Mouse (Mus musculus): ENCODE data around the gene Nek1. TPM values are rescaled to one million over a fixed set of nuclear protein-coding genes. Genes with fewer than 3 reads are reported as not detected.

Nek1 gene
- polyA plus RNA-seq, 1 experiment = 11.0 TPM

DNA sequence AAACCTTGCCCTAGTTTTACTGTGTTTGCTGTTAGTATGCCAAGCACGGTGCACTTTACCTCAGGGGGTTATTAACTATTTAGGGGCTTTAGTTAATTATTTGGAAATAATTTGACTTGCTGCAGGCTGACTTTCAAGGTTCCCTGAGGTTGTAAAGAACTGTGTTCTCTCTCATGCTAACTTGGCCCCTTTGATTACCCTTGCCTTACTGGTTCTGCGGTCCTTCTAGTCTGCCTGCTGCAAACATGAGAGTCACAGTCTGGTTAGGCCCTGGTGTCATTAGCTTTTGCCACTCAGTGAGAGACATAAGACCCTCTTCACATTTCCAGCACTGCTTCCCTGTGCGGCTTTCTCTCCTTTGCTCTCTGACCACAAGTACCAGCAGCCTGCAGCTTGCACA, 64.0 kb downstream of the Nek1 start:
- Histone ChIP-seq H3K4me3 (ENCODE audit: control insufficient read depth, low read depth, low read length) (no peak overlapping the region), H3K27ac (ENCODE audit: control insufficient read depth, insufficient read depth, low read depth, low read length) (no peak overlapping the region), H3K27me3 (ENCODE audit: control insufficient read depth, insufficient read depth, low read length) (no peaks in the 10 kb centered on the region), H3K36me3 (ENCODE audit: control insufficient read depth, insufficient read depth, low read length) (no peaks in the 10 kb centered on the region; the same call in none of the 2 replicates), H3K4me1 (ENCODE audit: control insufficient read depth, insufficient read depth, low read length) (no peaks in the 10 kb centered on the region)
- TF ChIP-seq POLR2A (IDR thresholded peaks at IDR 0.05; ENCODE audit: control insufficient read depth, low read depth, low read length) (no peak), CTCF (IDR thresholded peaks at IDR 0.05; ENCODE audit: control insufficient read depth, insufficient read depth, insufficient replicate concordance, low read depth, low read length) (no peak)

DNA sequence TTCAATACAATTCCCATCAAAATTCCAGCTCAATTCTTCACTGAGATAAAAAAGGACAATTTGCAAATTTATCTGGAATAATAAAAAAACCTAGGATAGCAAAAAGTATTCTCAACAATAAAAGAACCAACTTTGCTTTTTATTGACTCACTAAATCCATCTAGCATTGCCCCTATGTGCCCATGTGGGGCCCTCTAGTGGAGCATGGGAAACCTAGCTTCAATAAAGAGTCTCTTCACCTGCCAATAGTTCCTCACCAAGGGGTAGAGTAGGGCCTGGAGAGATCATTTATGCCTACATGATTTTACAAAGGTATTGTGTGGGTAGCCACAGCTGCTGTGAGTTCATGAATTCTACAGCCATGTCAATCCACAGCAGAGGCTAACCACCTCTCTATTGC, 66.1 kb downstream of the Nek1 start:
- Histone ChIP-seq H3K27ac (ENCODE audit: control insufficient read depth, insufficient read depth, low read depth, low read length) (no peak overlapping the region), H3K36me3 (ENCODE audit: control insufficient read depth, insufficient read depth, low read length) (no peaks in the 10 kb centered on the region; the same call in none of the 2 replicates), H3K4me1 (ENCODE audit: control insufficient read depth, insufficient read depth, low read length) (no peaks in the 10 kb centered on the region), H3K27me3 (ENCODE audit: control insufficient read depth, insufficient read depth, low read length) (no peaks in the 10 kb centered on the region), H3K4me3 (ENCODE audit: control insufficient read depth, low read depth, low read length) (no peak overlapping the region)
- TF ChIP-seq POLR2A (IDR thresholded peaks at IDR 0.05; ENCODE audit: control insufficient read depth, low read depth, low read length) (no peak), CTCF (IDR thresholded peaks at IDR 0.05; ENCODE audit: control insufficient read depth, insufficient read depth, insufficient replicate concordance, low read depth, low read length) (no peak)

DNA sequence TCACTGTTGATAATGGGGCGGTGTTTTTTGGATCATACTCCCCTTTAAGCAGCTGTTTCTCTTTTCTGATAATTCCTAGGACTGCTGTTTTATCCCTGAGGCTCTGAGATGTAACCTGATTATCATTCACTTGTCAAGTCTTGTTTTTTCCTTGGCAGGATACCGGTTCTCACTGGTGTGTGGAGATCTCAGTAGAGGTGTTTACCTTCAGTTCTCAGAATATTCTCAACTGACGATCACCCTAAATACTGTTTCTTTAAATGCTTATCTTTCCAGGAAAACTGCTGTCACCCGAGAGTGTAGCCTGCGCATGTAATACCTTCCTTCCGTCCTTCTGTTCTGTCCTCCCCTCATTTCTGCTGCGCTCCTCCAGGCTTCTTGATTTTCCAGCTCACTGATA, 67.4 kb downstream of the Nek1 start:
- H3K4me1 ChIP-seq (ENCODE audit: control insufficient read depth, insufficient read depth, low read length) = no peaks in the 10 kb centered on the region
- no peaks in the 10 kb centered on the region for H3K27me3 ChIP-seq (ENCODE audit: control insufficient read depth, insufficient read depth, low read length)
- no peak overlapping the region for H3K4me3 ChIP-seq (ENCODE audit: control insufficient read depth, low read depth, low read length)
- no peaks in the 10 kb centered on the region; the same call in 1 of the 2 replicates for H3K36me3 ChIP-seq (ENCODE audit: control insufficient read depth, insufficient read depth, low read length)
- no peak overlapping the region for H3K27ac ChIP-seq (ENCODE audit: control insufficient read depth, insufficient read depth, low read depth, low read length)
- TF ChIP-seq CTCF (IDR thresholded peaks at IDR 0.05; ENCODE audit: control insufficient read depth, insufficient read depth, insufficient replicate concordance, low read depth, low read length) (no peak), POLR2A (IDR thresholded peaks at IDR 0.05; ENCODE audit: control insufficient read depth, low read depth, low read length) (no peak)

DNA sequence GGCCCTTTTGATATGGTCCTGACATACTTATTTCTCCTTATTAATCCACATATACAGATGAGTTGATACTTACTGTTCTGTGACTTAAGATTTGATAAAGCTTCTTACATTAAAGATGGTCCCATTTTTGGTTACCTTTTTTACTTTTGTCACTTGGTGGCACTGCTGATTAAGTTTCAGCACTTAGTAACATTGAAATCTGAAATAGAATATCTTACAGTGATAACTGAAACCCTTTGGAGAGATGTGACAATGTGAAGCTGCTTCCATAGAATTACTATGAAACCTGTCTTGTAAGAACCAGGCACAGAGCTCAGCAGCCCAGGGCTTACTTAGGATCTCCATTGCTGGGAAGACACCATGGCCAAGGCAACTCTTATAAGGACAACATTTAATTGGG, 82.1 kb downstream of the Nek1 start:
- no peak overlapping the region for H3K27ac ChIP-seq (ENCODE audit: control insufficient read depth, insufficient read depth, low read depth, low read length)
- H3K36me3 ChIP-seq (ENCODE audit: control insufficient read depth, insufficient read depth, low read length) = peaks cover 4% of the 10 kb centered on the region
- no peak overlapping the region for H3K4me3 ChIP-seq (ENCODE audit: control insufficient read depth, low read depth, low read length)
- no peak for TF ChIP-seq POLR2A (IDR thresholded peaks at IDR 0.05; ENCODE audit: control insufficient read depth, low read depth, low read length)
- no peak for TF ChIP-seq CTCF (IDR thresholded peaks at IDR 0.05; ENCODE audit: control insufficient read depth, insufficient read depth, insufficient replicate concordance, low read depth, low read length)
- no peaks in the 10 kb centered on the region for H3K27me3 ChIP-seq (ENCODE audit: control insufficient read depth, insufficient read depth, low read length)
- H3K4me1 ChIP-seq (ENCODE audit: control insufficient read depth, insufficient read depth, low read length) = no peaks in the 10 kb centered on the region

DNA sequence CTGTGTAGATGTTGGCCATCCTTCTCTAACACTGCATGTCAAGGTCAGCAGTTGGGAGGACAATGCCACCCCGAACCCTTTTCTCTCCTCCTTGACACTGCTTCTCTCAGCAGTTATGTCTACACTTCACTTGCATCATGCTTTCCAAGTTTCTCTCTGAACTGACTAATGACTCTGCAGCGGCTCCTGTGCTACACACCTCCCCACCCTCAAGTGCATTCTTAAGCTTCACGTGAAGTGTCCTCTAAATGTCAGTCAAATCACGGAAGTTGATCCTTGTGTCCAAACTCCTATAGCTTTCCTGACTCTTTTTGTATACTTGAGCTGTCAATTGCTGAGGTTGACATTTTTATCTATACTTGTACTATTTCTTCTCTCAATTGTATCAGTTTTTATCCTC, 117.5 kb downstream of the Nek1 start:
- TF ChIP-seq POLR2A (IDR thresholded peaks at IDR 0.05; ENCODE audit: control insufficient read depth, low read depth, low read length) = no peak
- TF ChIP-seq CTCF (IDR thresholded peaks at IDR 0.05; ENCODE audit: control insufficient read depth, insufficient read depth, insufficient replicate concordance, low read depth, low read length) = no peak
- no peak overlapping the region for H3K27ac ChIP-seq (ENCODE audit: control insufficient read depth, insufficient read depth, low read depth, low read length)
- no peaks in the 10 kb centered on the region for H3K4me1 ChIP-seq (ENCODE audit: control insufficient read depth, insufficient read depth, low read length)
- H3K36me3 ChIP-seq (ENCODE audit: control insufficient read depth, insufficient read depth, low read length) = no peaks in the 10 kb centered on the region; the same call in none of the 2 replicates
- H3K4me3 ChIP-seq (ENCODE audit: control insufficient read depth, low read depth, low read length) = no peak overlapping the region
- H3K27me3 ChIP-seq (ENCODE audit: control insufficient read depth, insufficient read depth, low read length) = no peaks in the 10 kb centered on the region

DNA sequence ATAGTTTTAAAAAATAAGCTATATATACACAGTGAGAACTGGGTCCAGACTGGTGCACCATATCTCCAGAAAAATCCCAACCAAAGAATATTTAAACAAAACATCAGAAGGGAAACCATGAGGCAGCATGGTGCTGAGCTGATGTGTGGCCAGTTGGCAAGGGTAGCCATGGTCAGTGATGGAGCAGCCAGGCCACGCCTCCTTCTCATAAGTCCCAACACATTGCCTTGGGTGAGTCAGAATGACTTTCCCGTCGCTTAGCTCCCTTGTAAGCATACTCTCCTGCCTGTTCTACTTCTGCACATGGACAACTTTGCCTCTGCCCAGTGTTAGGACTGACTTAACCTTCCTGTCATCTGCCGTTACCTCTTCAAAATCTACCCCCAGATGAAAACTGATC, 118.9 kb downstream of the Nek1 start:
- H3K36me3 ChIP-seq (ENCODE audit: control insufficient read depth, insufficient read depth, low read length) = no peaks in the 10 kb centered on the region; the same call in 1 of the 2 replicates
- H3K4me3 ChIP-seq (ENCODE audit: control insufficient read depth, low read depth, low read length) = no peak overlapping the region
- no peak overlapping the region for H3K27ac ChIP-seq (ENCODE audit: control insufficient read depth, insufficient read depth, low read depth, low read length)
- H3K4me1 ChIP-seq (ENCODE audit: control insufficient read depth, insufficient read depth, low read length) = no peaks in the 10 kb centered on the region
- TF ChIP-seq CTCF (IDR thresholded peaks at IDR 0.05; ENCODE audit: control insufficient read depth, insufficient read depth, insufficient replicate concordance, low read depth, low read length) = no peak
- TF ChIP-seq POLR2A (IDR thresholded peaks at IDR 0.05; ENCODE audit: control insufficient read depth, low read depth, low read length) = no peak
- no peaks in the 10 kb centered on the region for H3K27me3 ChIP-seq (ENCODE audit: control insufficient read depth, insufficient read depth, low read length)

DNA sequence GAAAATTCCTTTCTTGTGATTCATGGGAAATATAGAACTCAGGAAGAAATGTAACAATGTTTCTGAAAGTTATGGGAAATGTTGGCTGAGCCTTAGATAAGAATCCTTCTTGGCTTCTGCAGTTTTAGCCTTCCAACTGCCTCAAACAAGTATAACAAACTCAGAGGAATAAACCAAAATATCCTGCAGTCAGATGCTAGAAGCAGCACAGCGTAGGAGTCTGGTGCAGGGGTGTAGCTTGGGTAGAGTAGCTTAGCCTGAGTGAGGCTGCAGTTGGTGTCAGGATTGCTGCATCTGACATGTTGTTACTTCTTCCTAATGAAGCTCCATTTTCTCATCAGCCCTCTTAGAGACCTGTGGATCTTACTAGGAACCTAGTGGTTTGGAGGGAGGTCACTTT, 128.6 kb downstream of the Nek1 start:
- no peak overlapping the region for H3K27ac ChIP-seq (ENCODE audit: control insufficient read depth, insufficient read depth, low read depth, low read length)
- no peak overlapping the region for H3K4me3 ChIP-seq (ENCODE audit: control insufficient read depth, low read depth, low read length)
- H3K36me3 ChIP-seq (ENCODE audit: control insufficient read depth, insufficient read depth, low read length) = peaks cover 2% of the 10 kb centered on the region
- H3K27me3 ChIP-seq (ENCODE audit: control insufficient read depth, insufficient read depth, low read length) = no peaks in the 10 kb centered on the region
- no peak for TF ChIP-seq CTCF (IDR thresholded peaks at IDR 0.05; ENCODE audit: control insufficient read depth, insufficient read depth, insufficient replicate concordance, low read depth, low read length)
- no peak for TF ChIP-seq POLR2A (IDR thresholded peaks at IDR 0.05; ENCODE audit: control insufficient read depth, low read depth, low read length)
- no peaks in the 10 kb centered on the region for H3K4me1 ChIP-seq (ENCODE audit: control insufficient read depth, insufficient read depth, low read length)
